Mouse (Mus musculus) B cell, adult (primary cell): Measurements from ENCODE around the gene Slc39a2. TPM values are rescaled to one million over a fixed set of nuclear protein-coding genes. Genes with fewer than 3 reads are reported as not detected.

Experiments
- total RNA-seq: library from RNA; stranded (reverse); gene quantifications from 4 replicates; pipeline ENCODE4 v1.2.4, GENCODE M21; 2023; ENCODE audit not compliant: inconsistent age

The Slc39a2 gene
- total RNA-seq = 0.36 to 0.54 TPM (median 0.48 TPM) in 4 replicates

GRCm38 (mm10) chr14:51892191-51892939, at the start of gene Slc39a2:
Slc39a2 (plus strand) TSS chr14:51892889.

GRCm38 (mm10) chr14:51853399-51853798, 39.3 kb upstream of the Slc39a2 start, which contains the start of gene Ear6:
Ear6 (plus strand) TSS chr14:51853699.

GRCm38 (mm10) chr14:51884598-51885331, 7.9 kb upstream of the Slc39a2 start, which contains the start of gene Mettl17:
Mettl17 (plus strand) TSS chr14:51884842.

GRCm38 (mm10) chr14:51913960-51914762, 21.5 kb downstream of the Slc39a2 start, which contains the start of gene Ndrg2:
Ndrg2 (minus strand) TSS chr14:51914158.

DNA sequence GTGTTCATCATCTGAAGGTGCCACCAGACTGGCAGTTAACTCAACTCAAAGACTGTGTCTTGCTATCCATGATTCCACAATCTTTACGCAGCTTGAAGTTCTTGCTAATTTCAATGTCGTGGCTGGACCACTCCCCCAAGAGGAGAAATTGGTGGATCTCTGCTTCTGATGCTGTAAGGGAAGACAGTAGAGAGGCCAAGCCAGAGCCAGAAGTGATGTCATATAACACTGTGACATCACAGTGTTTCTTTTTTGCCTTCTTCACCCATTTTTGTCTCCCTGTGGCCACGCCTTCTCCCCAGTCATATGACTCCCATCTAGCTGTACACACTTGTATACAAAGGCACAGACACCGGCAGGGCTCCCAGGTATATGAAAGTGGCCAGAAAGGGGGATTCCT, 25.4 kb downstream of the Slc39a2 start, which contains the start of gene Tppp2:
Tppp2 (plus strand) TSS at position 301 of the 400 bp plus-strand sequence.

DNA sequence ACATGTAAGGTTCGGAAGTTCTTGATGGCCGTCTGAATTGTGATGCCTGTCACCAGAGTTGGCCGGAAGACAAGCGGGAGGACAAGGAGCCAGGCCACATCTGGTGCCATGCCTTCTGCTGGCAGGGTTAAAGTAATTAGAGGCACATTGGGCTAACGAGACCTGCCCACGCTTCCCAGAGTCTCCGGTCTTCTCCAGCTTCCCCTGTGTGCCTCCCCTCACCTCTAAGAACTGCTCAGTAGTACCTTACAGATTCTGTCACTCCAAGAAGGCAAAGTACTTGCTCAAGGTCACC, 29.8 kb downstream of the Slc39a2 start, which contains the start of gene Rnase13:
Rnase13 (minus strand) TSS at position 203 of the 295 bp plus-strand sequence.

Other genes with a start within 250 kb of the Slc39a2 start
- gene Gm17079, start 197.4 kb upstream of the Slc39a2 start, total RNA-seq = not detected in 4 replicates
- not detected in 4 replicates for gene Gm5800, start 175.7 kb upstream of the Slc39a2 start, total RNA-seq
- not detected in 4 replicates for gene Ang4, start 119.3 kb upstream of the Slc39a2 start, total RNA-seq
- gene AY358078, start 92.8 kb upstream of the Slc39a2 start, total RNA-seq = not detected in 4 replicates
- not detected in 4 replicates for gene Ear6, start 39.2 kb upstream of the Slc39a2 start, total RNA-seq
- gene Mettl17, start 8.0 kb upstream of the Slc39a2 start, total RNA-seq = 40.0 to 67.1 TPM (median 63.4 TPM) in 4 replicates
- gene Ndrg2, start 21.3 kb downstream of the Slc39a2 start, total RNA-seq = 0.24 to 1.2 TPM (median 0.61 TPM) in 3 of 4 replicates, not detected in the other
- gene Tppp2, start 25.5 kb downstream of the Slc39a2 start, total RNA-seq = not detected in 4 replicates
- not detected in 4 replicates for gene Rnase13, start 29.9 kb downstream of the Slc39a2 start, total RNA-seq
- 0.48 to 1.3 TPM (median 0.71 TPM) in 3 of 4 replicates, not detected in the other for gene Arhgef40, start 91.8 kb downstream of the Slc39a2 start, total RNA-seq
- 0.77 to 1.8 TPM (median 1.2 TPM) in 3 of 4 replicates, not detected in the other for gene Tmem253, start 122.8 kb downstream of the Slc39a2 start, total RNA-seq
- gene Zfp219, start 127.8 kb downstream of the Slc39a2 start, total RNA-seq = 9.3 to 11.8 TPM (median 10.0 TPM) in 4 replicates
- gene Olfr221, start 149.6 kb downstream of the Slc39a2 start, total RNA-seq = not detected in 4 replicates
- 384 to 438 TPM (median 406 TPM) in 4 replicates for gene Hnrnpc, start 211.1 kb downstream of the Slc39a2 start, total RNA-seq
- 29.6 to 42.1 TPM (median 32.4 TPM) in 4 replicates for gene Rpgrip1, start 217.8 kb downstream of the Slc39a2 start, total RNA-seq